Mouse (Mus musculus): ENCODE results near the gene Gm10310. TPM values are rescaled to one million over a fixed set of nuclear protein-coding genes. Genes with fewer than 3 reads are reported as not detected.
"Not testable (repeated sequence)": the region's sequence is repeated elsewhere in the genome, so short reads cannot be mapped to it uniquely, and the experiment has no call there.

Gm10310 gene
- polyA plus RNA-seq, 1 experiment from 2014 or later: not detected

DNA sequence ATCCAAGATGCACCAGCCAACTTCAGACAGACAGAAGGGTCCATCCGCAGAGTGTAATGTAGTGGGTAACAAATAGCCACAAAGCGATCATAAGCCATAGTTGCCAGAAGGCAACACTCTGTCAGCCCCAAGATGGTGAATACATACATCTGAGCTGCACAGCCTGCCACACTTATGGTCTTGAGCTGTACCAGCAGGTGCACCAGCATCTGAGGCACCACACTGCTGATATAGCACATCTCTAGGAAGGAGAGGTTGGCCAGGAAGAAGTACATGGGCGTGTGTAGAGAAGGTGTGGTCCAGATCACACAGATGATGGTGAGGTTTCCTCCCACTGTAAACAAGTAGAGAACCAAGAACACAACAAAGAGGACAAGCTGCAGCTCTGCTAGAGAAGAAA, 18.6 kb downstream of the Gm10310 start:
- ATAC-seq (ENCODE audit: low FRiP score); H3K27me3 ChIP-seq (ENCODE audit: control insufficient read depth, insufficient read depth, low read length); H3K9ac ChIP-seq (ENCODE audit: low read length); H3K36me3 ChIP-seq (ENCODE audit: control insufficient read depth, insufficient read depth, low read length); H3K4me3 ChIP-seq (ENCODE audit: low read depth, low read length); H3K9me3 ChIP-seq (ENCODE audit: control insufficient read depth, low read length); H3K4me1 ChIP-seq (ENCODE audit: control insufficient read depth, insufficient read depth, low read length); DNase-seq (ENCODE audit: low spot score, missing footprints); H3K27ac ChIP-seq (ENCODE audit: low read depth, low read length); H3K4me2 ChIP-seq: not testable (repeated sequence)
- WGBS: 95% methylated on average over 2 of the region's 3 CpGs

DNA sequence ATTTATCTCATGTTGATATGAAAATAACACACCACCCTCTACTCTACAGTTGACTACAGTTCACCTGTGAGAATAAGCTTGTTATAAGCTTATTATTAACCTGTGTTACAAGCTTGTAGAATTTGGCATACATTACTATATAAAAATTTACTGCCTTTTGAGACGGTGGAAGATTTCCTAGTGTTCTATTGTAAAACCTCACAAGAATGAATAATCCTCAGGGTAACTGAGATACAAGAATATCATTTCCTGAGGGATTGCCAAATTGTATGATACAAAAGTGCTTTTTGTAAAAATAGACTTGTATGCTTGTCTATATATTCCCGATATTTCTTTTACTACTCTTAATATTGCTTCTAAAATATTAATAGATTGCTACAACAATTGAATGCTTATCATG, 35.9 kb downstream of the Gm10310 start, which contains the start of gene Olfr818:
Gene Olfr818 (minus strand): TSS at position 101 of the 400 bp plus-strand sequence.
- Histone ChIP-seq H3K9ac (ENCODE audit: low read length) (no peak within 1 kb of the TSS), H3K9me3 (ENCODE audit: control insufficient read depth, low read length) (no peaks in the 10 kb centered on the region), H3K4me1 (ENCODE audit: control insufficient read depth, insufficient read depth, low read length) (no peaks in the 10 kb centered on the region), H3K27me3 (ENCODE audit: control insufficient read depth, insufficient read depth, low read length) (no peaks in the 10 kb centered on the region), H3K4me3 (ENCODE audit: low read depth, low read length) (no peak within 1 kb of the TSS), H3K36me3 (ENCODE audit: control insufficient read depth, insufficient read depth, low read length) (no peaks in the 10 kb centered on the region), H3K27ac (ENCODE audit: low read depth, low read length) (no peak within 1 kb of the TSS), H3K4me2 (no peak within 1 kb of the TSS)
- no peak for ATAC-seq (ENCODE audit: low FRiP score)
- no peak for DNase-seq (ENCODE audit: low spot score, missing footprints)
- WGBS: 95% methylated on average over 2 of the region's 2 CpGs

Other genes starting within 250 kb of the Gm10310 start
- gene Olfr806, start 243.1 kb downstream of the Gm10310 start, polyA plus RNA-seq (2014; fragmentation: Nextera tagmentation; extraction: Ambion mirVana): not detected in 2 replicates
- not detected in 2 replicates for gene Olfr807, start 227.3 kb downstream of the Gm10310 start, polyA plus RNA-seq (2014; fragmentation: Nextera tagmentation; extraction: Ambion mirVana)
- not detected in 2 replicates for gene Olfr808, start 219.6 kb downstream of the Gm10310 start, polyA plus RNA-seq (2014; fragmentation: Nextera tagmentation; extraction: Ambion mirVana)
- gene Olfr809, start 210.4 kb downstream of the Gm10310 start, polyA plus RNA-seq (2014; fragmentation: Nextera tagmentation; extraction: Ambion mirVana): not detected in 2 replicates
- not detected in 2 replicates for gene Olfr810, start 190.1 kb downstream of the Gm10310 start, polyA plus RNA-seq (2014; fragmentation: Nextera tagmentation; extraction: Ambion mirVana)
- gene Olfr811, start 180.7 kb downstream of the Gm10310 start, polyA plus RNA-seq (2014; fragmentation: Nextera tagmentation; extraction: Ambion mirVana): not detected in 2 replicates
- gene Olfr812, start 139.0 kb downstream of the Gm10310 start, polyA plus RNA-seq (2014; fragmentation: Nextera tagmentation; extraction: Ambion mirVana): not detected in 2 replicates
- not detected in 2 replicates for gene Olfr813, start 129.7 kb downstream of the Gm10310 start, polyA plus RNA-seq (2014; fragmentation: Nextera tagmentation; extraction: Ambion mirVana)
- not detected in 2 replicates for gene Olfr814, start 105.2 kb downstream of the Gm10310 start, polyA plus RNA-seq (2014; fragmentation: Nextera tagmentation; extraction: Ambion mirVana)
- not detected in 2 replicates for gene Olfr815, start 79.2 kb downstream of the Gm10310 start, polyA plus RNA-seq (2014; fragmentation: Nextera tagmentation; extraction: Ambion mirVana)
- gene Olfr816, start 69.5 kb downstream of the Gm10310 start, polyA plus RNA-seq (2014; fragmentation: Nextera tagmentation; extraction: Ambion mirVana): not detected in 2 replicates
- gene Olfr818, start 36.0 kb downstream of the Gm10310 start, polyA plus RNA-seq (2014; fragmentation: Nextera tagmentation; extraction: Ambion mirVana): not detected in 2 replicates
- gene Olfr819, start 17.8 kb downstream of the Gm10310 start, polyA plus RNA-seq (2014; fragmentation: Nextera tagmentation; extraction: Ambion mirVana): not detected in 2 replicates
- gene Olfr247, start 8.9 kb downstream of the Gm10310 start, polyA plus RNA-seq (2014; fragmentation: Nextera tagmentation; extraction: Ambion mirVana): not detected in 2 replicates
- not detected in 2 replicates for gene Olfr820, start 27.6 kb upstream of the Gm10310 start, polyA plus RNA-seq (2014; fragmentation: Nextera tagmentation; extraction: Ambion mirVana)
- gene Olfr821, start 45.3 kb upstream of the Gm10310 start, polyA plus RNA-seq (2014; fragmentation: Nextera tagmentation; extraction: Ambion mirVana): not detected in 2 replicates
- not detected in 2 replicates for gene Olfr822, start 86.1 kb upstream of the Gm10310 start, polyA plus RNA-seq (2014; fragmentation: Nextera tagmentation; extraction: Ambion mirVana)
- gene Olfr823, start 130.3 kb upstream of the Gm10310 start, polyA plus RNA-seq (2014; fragmentation: Nextera tagmentation; extraction: Ambion mirVana): not detected in 2 replicates
- not detected in 2 replicates for gene Olfr824, start 144.9 kb upstream of the Gm10310 start, polyA plus RNA-seq (2014; fragmentation: Nextera tagmentation; extraction: Ambion mirVana)
- not detected in 2 replicates for gene Olfr825, start 181.7 kb upstream of the Gm10310 start, polyA plus RNA-seq (2014; fragmentation: Nextera tagmentation; extraction: Ambion mirVana)
- gene Olfr826, start 199.1 kb upstream of the Gm10310 start, polyA plus RNA-seq (2014; fragmentation: Nextera tagmentation; extraction: Ambion mirVana): not detected in 2 replicates
- not detected in 2 replicates for gene Olfr827, start 229.3 kb upstream of the Gm10310 start, polyA plus RNA-seq (2014; fragmentation: Nextera tagmentation; extraction: Ambion mirVana)

Data from midbrain, embryonic 11.5 days (tissue).